Mouse (Mus musculus) neural tube, embryonic 11.5 days (tissue): ENCODE results near the gene Gm11397. TPM values are rescaled to one million over a fixed set of nuclear protein-coding genes. Genes with fewer than 3 reads are reported as not detected.
"Not testable (repeated sequence)": the region's sequence is repeated elsewhere in the genome, so short reads cannot be mapped to it uniquely, and the experiment has no call there.

Experiments used
- ATAC-seq: fragments of 200-750 bp; cut with Nextera tagmentation; 2 replicates; pipeline ENCODE4 v1.8.0; 2017; ENCODE audit warnings: moderate number of reproducible peaks, mild to moderate bottlenecking, moderate TSS enrichment, moderate library complexity; ENCODE audit not compliant: insufficient read depth, low FRiP score, low TSS enrichment
- DNase-seq: peaks from one replicate; pipeline ENCODE4 v3.0.0-alpha.2; 2015; ENCODE audit warnings: low spot score
- H3K27ac ChIP-seq: fragments of 300-500 bp; sonication (generic); 2 replicates; pipeline ENCODE4 v1.5.1; 2014; ENCODE audit warnings: low read depth, mild to moderate bottlenecking, low read length
- H3K27me3 ChIP-seq: fragments of 300-500 bp; sonication (generic); 2 replicates; pipeline ENCODE4 v1.6.1; 2014; ENCODE audit warnings: mild to moderate bottlenecking, low read length, mixed read lengths; ENCODE audit not compliant: control insufficient read depth, insufficient read depth
- H3K36me3 ChIP-seq: fragments of 300-500 bp; sonication (generic); 2 replicates; pipeline ENCODE4 v1.6.1; 2014; ENCODE audit warnings: mild to moderate bottlenecking, low read length, moderate library complexity, mixed read lengths; ENCODE audit not compliant: control insufficient read depth, insufficient read depth
- H3K4me1 ChIP-seq: fragments of 300-500 bp; sonication (generic); 2 replicates; pipeline ENCODE4 v1.6.1; 2014; ENCODE audit warnings: low read length, mixed read lengths; ENCODE audit not compliant: control insufficient read depth, insufficient read depth
- H3K4me2 ChIP-seq: fragments of 300-500 bp; sonication (generic); 2 replicates; pipeline ENCODE4 v1.6.1; 2014; ENCODE audit warnings: low read depth, mild to moderate bottlenecking, moderate library complexity
- H3K4me3 ChIP-seq: fragments of 300-500 bp; sonication (generic); 2 replicates; pipeline ENCODE4 v1.5.1; 2014; ENCODE audit warnings: low read depth, low read length
- H3K9ac ChIP-seq: fragments of 300-500 bp; sonication (generic); 2 replicates; pipeline ENCODE4 v1.6.1; 2014; ENCODE audit warnings: mild to moderate bottlenecking, low read length
- H3K9me3 ChIP-seq: fragments of 300-500 bp; sonication (generic); 2 replicates; pipeline ENCODE4 v1.6.1; 2016; ENCODE audit warnings: low read length; ENCODE audit not compliant: control insufficient read depth
- WGBS: fragments of 180-500 bp; shearing (Covaris S2); extraction: QIAGEN DNeasy Blood & Tissue Kit; methylation state at CpG from one replicate; pipeline ENCODE4 v1.1.7; 2014; 5-methylcytosine and 5-hydroxymethylcytosine counted together
- polyA plus RNA-seq: library from polyadenylated mRNA; unstranded; fragments of >200 nt; fragmentation: Nextera tagmentation; extraction: Ambion mirVana; gene quantifications from 2 replicates; pipeline ENCODE4 v1.2.1, GENCODE M21; 2014

The Gm11397 gene
- polyA plus RNA-seq: not detected in 2 replicates

DNA sequence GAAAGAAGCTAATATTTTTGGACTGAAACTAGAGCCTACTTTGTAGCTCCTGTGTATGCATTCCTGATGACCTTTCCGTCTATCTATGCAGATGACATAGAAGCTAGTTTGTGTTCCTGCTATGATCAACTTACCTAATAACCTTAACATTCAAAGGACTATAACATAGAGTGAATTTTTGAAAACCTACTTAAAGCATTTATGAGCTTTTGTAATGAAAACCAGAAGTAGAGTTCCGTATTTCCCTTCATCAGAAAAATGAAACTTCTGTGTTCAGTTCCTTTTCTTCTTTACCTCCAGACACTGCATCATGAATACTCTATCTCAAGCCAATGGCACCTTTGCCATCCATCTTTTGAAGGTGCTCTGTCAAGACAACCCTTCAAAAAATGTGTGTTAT is at the start of gene Gm11397:
Gene Gm11397 (plus strand): TSS at position 301 of the 400 bp plus-strand sequence.
- not testable (repeated sequence) for H3K27me3 ChIP-seq, H3K4me2 ChIP-seq, ATAC-seq, H3K9me3 ChIP-seq, H3K27ac ChIP-seq, DNase-seq, H3K9ac ChIP-seq, H3K4me3 ChIP-seq, H3K4me1 ChIP-seq, H3K36me3 ChIP-seq
- 91% methylated on average over 2 of the region's 2 CpGs for WGBS

DNA sequence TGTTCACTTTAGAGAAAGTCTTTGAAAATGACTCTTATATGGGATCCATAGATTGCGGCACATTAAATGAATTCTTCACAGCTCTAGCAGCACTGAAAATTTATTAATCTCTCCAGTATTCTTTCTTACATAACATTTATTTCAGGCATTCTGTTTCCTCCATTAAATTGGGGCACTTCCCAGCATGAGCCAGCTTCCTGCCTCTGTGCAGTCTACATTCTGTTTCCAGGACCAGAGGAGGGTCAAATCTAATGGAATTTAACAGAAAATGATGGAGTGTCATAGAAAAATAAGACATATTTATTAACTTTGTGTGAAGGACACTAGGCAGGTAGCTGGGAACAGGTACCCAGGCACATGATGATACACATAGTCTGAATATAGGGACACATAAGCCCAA is 38.9 kb upstream of the Gm11397 start:
- DNase-seq, H3K4me2 ChIP-seq, H3K27me3 ChIP-seq, H3K4me1 ChIP-seq, H3K27ac ChIP-seq, H3K36me3 ChIP-seq, ATAC-seq, H3K9me3 ChIP-seq, H3K9ac ChIP-seq, H3K4me3 ChIP-seq: not testable (repeated sequence)
- WGBS: no CpG with 5 or more reads among the region's 1 CpGs

DNA sequence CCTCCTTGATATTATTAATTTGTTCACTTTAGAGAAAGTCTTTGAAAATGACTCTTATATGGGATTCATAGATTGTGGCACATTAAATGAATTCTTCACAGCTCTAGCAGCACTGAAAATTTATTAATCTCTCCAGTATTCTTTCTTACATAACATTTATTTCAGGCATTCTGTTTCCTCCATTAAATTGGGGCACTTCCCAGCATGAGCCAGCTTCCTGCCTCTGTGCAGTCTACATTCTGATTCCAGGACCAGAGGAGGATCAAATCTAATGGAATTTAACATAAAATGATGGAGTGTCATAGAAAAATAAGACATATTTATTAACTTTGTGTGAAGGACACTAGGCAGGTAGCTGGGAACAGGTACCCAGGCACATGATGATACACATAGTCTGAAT is 37.2 kb downstream of the Gm11397 start:
- not testable (repeated sequence) for H3K36me3 ChIP-seq, H3K4me2 ChIP-seq, H3K27me3 ChIP-seq, H3K4me1 ChIP-seq, H3K4me3 ChIP-seq, ATAC-seq, DNase-seq, H3K9ac ChIP-seq, H3K9me3 ChIP-seq, H3K27ac ChIP-seq

Other genes with a start within 250 kb of the Gm11397 start
- not detected in 2 replicates for gene Serpinb9c, start 236.0 kb upstream of the Gm11397 start, polyA plus RNA-seq
- gene Serpinb9d, start 202.8 kb upstream of the Gm11397 start, polyA plus RNA-seq: not detected in 2 replicates
- gene Serpinb9e, start 146.1 kb upstream of the Gm11397 start, polyA plus RNA-seq: not detected in 2 replicates
- gene Serpinb9f, start 71.7 kb upstream of the Gm11397 start, polyA plus RNA-seq: not detected in 2 replicates
- not detected in 2 replicates for gene Serpinb9g, start 89.0 kb downstream of the Gm11397 start, polyA plus RNA-seq